Mouse (Mus musculus): ENCODE results near the gene Zfp775.

- TF ChIP-seq EP300 (IDR thresholded peaks at IDR 0.05; ENCODE audit: low read depth), result no peak
- TF ChIP-seq CTCF (IDR thresholded peaks at IDR 0.05; ENCODE audit: low read depth), result no peak
Observed at GRCm38 (mm10) chr6:48569065-48569807, 32.6 kb upstream of the Zfp775 start.
